Mouse (Mus musculus) lung, postnatal 4 days (tissue): Measurements from ENCODE around the gene Fbxo39.

Experiments used
- DNase-seq, 2 experiments: peaks; one replicate each; pipeline ENCODE4 v3.0.0; 2021

Gene Fbxo39

GRCm38 (mm10) chr11:72314151-72314895 is at the start of gene Fbxo39:
Fbxo39 (plus strand) TSS chr11:72314444.
- no peak for DNase-seq

DNA sequence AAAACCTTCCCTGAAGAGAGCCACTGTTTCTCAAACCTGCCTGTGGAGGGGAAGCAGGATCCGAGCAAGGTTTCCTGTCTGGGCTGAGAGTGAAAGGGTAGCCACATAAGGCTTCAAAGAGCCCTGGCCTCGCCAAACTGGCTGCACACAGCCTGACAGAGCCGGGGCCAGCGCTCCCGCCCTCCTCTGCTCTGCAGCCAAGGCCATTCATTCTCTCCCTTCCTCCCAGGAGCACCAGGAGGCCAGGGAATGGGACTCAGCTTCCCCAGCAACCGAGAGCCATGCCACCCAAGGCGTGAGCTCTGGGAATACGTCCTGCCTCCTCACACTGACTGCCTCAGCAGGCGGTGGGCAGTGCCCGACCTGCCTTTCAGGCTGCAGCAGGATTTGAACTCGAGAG is 48.8 kb upstream of the Fbxo39 start:
- no peak for DNase-seq

GRCm38 (mm10) chr11:72266207-72266959 is 47.9 kb upstream of the Fbxo39 start:
- DNase-seq = peak; percentile 65 to 66

DNA sequence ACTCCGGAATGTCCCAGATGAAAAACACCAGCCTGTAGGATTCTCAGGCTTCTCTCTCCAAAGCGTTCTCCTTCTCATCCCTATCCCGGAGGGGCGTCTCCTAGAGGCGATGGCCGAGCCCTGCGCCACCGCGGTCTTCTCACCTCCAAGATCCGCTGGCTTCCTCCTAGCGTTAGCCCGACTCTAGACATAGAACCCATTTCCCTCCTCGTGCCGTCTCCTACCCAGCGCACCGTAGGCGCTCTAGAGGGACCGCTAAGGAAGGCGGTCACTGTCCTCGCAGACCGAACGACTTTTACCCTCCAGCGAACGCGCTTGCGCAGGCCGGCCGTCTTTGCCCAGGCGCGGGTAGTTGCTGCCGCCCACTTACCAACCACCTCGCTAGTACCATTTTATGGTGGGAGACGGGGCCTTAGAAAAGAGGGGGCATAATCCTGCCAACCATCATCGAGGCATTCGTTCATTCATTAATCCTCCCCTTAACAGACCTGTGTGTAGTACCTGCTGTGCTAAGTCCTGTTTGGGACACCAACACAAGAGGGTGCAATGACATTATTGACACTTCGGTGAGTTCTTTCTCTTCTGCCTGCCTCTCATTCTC is 47.2 kb upstream of the Fbxo39 start, which contains the start of gene Slc13a5:
Gene Slc13a5 (minus strand): TSS at position 263 of the 601 bp plus-strand sequence.
- DNase-seq = no peak

- no peak for DNase-seq
Observed at GRCm38 (mm10) chr11:72271761-72272160, 42.5 kb upstream of the Fbxo39 start.

DNA sequence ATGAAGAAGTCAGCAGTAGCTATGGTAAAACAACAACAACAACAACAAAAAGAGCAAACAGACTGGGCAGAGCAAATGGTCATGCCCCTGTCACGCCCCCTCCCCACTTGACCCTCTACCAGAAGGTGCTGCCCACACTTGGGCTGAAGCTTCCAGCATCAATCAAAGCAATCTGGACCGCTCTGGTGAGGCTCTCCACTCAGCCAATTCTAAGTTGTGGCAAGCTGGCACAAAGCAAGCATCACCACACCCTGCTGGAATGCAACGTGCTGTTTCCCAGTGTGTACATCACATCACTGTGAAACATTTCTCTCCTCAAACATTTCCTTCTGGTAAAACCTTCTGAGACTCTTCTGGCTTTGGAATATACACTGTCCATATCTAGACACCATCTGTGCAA is 40.9 kb upstream of the Fbxo39 start:
- DNase-seq = no peak

- DNase-seq = no peak
Observed at GRCm38 (mm10) chr11:72281143-72281851, 32.9 kb upstream of the Fbxo39 start.

DNA sequence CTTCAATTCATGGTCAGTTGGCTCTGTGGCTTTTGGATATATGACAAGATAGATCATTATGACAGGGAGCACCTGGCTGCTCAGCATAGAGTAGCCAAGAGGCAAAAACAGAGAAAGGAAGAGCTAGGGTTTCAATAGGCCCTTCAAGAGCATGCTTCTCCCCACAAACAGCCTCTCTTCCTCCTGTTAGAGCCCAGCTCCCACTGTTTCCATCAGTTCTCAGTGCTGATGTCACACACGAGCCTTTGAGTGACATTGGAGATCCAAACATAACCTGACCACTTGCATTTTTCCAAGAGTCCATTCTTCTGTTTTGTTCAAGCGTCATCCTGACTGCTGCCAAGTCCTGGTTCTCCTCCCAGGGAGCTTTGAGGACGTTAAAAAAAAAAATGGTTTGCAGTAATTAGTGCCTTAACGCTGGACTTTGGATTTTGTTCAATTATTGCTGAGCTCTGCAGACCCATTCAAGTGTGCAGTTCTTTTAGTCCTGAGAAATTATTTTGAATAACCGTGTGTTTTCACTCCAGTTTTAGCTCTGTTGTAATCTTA is 32.3 kb upstream of the Fbxo39 start:
- DNase-seq = no peak

GRCm38 (mm10) chr11:72283486-72284224 is 30.6 kb upstream of the Fbxo39 start:
- DNase-seq = no peak

- no peak for DNase-seq
Observed at GRCm38 (mm10) chr11:72284532-72285182, 29.6 kb upstream of the Fbxo39 start.

DNA sequence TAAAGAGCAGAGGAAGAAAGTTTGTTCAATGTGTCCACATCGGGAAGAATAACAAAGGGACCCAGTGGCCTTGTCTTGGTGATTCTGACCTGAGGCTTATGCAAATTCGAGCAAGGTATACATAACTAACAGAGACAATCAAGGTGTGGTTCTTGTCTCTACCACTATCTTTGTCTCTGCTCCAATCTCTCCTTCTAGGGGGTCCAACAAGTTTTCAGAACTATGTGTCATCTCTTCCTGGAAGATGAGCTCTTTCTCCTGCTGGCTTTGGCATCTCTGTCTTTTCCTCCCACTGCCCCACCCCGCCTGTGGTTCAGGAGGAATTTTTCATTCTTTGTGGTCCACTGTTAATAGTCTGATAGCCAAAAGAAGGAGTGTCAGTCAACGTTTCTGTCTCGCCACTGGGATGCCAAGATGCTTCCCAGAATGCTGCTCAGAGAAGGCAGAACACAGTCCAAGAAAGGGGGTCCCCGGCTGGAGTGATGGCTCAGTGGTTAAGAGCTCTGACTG is 28.2 kb upstream of the Fbxo39 start:
- DNase-seq = no peak

GRCm38 (mm10) chr11:72286651-72287050 is 27.6 kb upstream of the Fbxo39 start:
- DNase-seq = no peak

GRCm38 (mm10) chr11:72287126-72287525 is 27.1 kb upstream of the Fbxo39 start:
- DNase-seq = no peak

GRCm38 (mm10) chr11:72287543-72287942 is 26.7 kb upstream of the Fbxo39 start:
- DNase-seq = no peak

DNA sequence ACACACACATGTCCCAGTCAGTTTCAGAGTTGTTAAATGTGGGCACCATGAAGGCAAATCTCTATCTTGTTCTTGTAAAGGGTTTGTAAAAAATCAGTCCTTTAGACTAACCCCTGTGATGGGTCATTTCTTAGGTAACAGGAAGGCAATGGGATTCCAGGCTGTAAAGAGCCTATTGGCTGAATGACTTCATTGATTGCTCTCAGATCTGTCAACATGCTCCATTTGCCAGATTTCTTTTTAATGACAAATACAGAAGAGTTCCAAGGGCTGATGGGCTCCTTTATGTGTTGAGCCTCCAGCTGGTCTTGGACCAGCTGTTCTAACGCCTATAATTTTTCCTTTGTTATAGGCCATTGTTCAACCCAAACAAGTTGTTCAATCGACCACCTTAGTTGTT is 21.1 kb upstream of the Fbxo39 start:
- no peak for DNase-seq

DNA sequence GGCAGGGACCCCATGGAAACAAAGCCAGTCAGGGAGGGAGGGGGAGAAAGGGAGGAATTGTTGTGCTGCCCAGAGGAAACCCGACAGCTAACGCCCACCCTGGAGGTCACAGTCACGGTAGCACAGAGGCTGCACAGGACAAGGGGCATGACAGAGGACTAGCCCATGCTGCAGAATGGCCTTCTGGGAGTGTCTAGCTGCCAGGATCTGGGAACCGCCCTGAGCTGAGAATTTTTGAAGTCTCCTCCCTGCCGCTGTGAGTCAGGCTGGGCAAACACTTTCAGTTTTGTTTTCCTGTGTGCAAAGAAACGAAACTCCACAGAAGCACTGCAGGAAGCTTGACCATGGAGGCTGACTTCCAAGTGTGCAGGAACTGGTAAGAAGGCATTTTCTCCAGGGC is 12.9 kb upstream of the Fbxo39 start, which contains the start of gene Xaf1:
Gene Xaf1 (plus strand): TSS at position 296 of the 400 bp plus-strand sequence.
- peak; percentile 77 to 81 for DNase-seq

- DNase-seq = peak; percentile 28 to 39
Observed at GRCm38 (mm10) chr11:72302230-72302629, 12.0 kb upstream of the Fbxo39 start.

DNA sequence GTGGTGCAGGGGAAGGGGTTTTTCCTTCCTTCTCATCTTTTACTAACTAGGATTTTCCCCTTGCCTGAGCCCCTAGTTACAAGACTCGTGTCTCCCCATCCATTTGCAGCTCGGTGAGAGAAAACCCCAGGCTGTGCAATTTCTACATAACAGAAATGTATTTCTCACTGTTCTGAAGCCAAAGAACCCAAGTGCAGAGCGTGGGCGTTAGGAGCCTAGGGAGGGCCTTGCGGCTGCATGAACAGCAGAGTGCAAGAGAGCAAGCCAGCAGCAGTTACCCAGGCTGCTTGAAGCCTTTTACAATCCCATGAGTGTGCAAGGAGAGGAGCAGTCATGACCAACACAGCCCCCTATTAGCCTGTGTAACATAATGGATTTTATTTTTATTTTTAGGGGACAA is 6.8 kb upstream of the Fbxo39 start:
- no peak for DNase-seq

GRCm38 (mm10) chr11:72308982-72309381 is 5.3 kb upstream of the Fbxo39 start:
- DNase-seq = no peak

DNA sequence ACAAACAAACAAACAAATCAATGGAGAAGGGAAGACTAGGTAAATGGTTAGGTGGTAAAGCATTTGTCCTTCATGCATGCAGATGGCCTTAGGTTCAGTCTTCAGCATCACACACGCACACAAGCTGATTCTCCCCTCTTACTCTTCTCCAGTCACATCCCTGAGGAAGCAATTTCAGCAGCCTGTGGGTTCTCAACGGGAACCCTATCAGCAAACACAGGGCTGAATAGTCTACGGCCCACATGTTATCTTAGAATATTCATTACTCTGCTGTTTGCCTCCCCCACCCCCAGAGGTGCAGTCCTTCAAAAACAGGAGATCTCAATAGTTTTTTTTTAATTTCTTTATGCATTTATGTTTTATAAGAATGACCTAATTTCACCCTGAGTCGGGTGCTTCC is 3.8 kb upstream of the Fbxo39 start:
- DNase-seq = no peak

DNA sequence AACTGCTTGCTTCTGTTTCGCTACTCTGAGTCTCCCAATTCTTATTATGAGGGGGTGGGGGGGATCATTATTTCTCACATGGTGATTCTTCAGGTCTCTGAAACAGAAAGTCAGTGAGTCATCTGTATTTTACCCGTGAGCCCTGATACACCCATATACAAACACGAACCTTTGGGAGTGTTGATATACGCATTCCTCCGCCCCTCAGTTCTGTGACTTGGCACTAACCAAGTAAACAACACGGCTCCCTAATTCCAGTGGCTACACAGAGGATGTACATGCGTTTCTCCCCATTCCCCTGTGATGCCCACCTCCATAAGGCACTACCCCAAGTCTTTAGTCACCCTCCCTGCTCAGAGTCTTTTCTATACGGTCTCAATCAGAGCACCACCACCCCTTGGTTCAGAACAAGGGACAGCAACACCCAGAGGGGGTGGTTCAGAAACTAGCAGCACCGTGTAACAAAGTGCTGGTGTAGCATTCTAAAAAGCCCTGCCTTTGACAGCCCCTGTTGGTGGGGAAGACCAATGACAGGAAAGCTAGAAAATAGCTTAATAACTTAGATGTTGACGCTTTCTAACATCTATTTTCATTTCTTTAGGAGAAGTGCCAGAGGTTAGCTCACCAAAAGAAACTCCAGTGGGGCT is 2.8 kb upstream of the Fbxo39 start:
- DNase-seq = no peak
